Mouse (Mus musculus): Measurements from ENCODE around the gene Mia.

DNA sequence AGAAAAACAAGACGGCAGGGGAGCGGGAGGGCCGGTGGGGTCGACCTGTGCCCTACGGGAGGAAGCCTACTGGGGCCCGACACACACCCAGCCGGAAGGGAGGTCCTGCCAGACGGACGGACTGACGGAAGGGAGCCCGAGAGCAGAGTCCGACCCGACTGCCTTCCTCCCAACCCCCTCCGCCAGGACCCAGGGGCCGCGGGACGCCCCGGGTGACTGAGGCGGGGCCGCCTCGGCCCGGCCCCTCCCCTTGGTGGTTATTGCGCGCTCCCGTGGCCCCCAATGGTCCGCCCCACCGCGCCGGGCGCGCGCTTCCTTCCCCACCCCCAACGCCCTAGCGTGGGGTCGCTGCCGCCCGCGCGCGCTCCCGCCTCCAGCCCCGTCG lies 14.7 kb downstream of the Mia start:
- TF ChIP-seq TAL1 (IDR thresholded peaks at IDR 0.05; ENCODE audit: low read length) (no peak), GATA1 (IDR thresholded peaks at IDR 0.05; ENCODE audit: low read length) (no peak)

Measured in erythroblast, embryonic 14.5 days (primary cell).